Mouse (Mus musculus): ENCODE measurements around the gene Cchcr1.

DNA sequence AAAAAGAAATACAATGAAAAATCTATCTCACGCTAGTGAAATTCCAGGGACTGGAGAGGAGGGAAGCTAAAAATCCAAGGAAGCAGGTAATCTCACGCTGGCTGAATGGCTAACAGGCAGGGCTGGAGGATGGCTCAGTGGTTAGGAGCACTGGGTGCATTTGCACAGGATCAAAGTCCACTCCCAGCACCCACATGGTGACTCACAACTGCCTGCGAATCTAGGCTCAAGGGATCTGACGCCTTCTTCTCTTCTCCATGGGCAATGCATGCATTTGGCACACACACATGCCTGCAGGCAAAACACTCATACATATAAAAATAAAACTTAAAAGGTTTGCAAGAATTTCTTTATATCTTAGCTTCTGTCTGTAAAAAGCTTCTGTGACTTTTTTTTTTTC, 20.5 kb downstream of the Cchcr1 start:
- no peak for TF ChIP-seq ZC3H11A (IDR thresholded peaks at IDR 0.05; ENCODE audit: borderline replicate concordance, low read depth, low read length)
- TF ChIP-seq ZNF384 (IDR thresholded peaks at IDR 0.05; ENCODE audit: low read depth, low read length) = no peak
- no peak for TF ChIP-seq HCFC1 (IDR thresholded peaks at IDR 0.05; ENCODE audit: borderline replicate concordance, insufficient read depth, low read length)

Measured in ES-E14 (cell line).